Mouse (Mus musculus) erythroblast, embryonic 14.5 days (primary cell): Measurements from ENCODE around the gene Fbxw11.

Source experiments
- GATA1 ChIP-seq: IDR thresholded peaks from 2 replicates; pipeline ENCODE4 v1.6.1; 2012; ENCODE audit warnings: low read length, inconsistent platforms, mixed read lengths
- TAL1 ChIP-seq: IDR thresholded peaks from 3 replicates; pipeline ENCODE4 v1.6.1; 2012; ENCODE audit warnings: low read length, inconsistent platforms, mixed read lengths

GRCm38 (mm10) chr11:32623912-32624311 is 18.6 kb upstream of the Fbxw11 start:
- TF ChIP-seq GATA1, result no peak
- TF ChIP-seq TAL1, result no peak
